Mouse (Mus musculus) brain, adult 2 months (tissue): ENCODE data around the gene Frmd4b.
A peak's percentile ranks its signal among the peaks of the same experiment; 100 is the strongest.

Source experiments
- DNase-seq: peaks from one replicate; pipeline ENCODE4 v3.0.0; 2011; ENCODE audit warnings: low read depth, low spot score

Frmd4b gene

DNA sequence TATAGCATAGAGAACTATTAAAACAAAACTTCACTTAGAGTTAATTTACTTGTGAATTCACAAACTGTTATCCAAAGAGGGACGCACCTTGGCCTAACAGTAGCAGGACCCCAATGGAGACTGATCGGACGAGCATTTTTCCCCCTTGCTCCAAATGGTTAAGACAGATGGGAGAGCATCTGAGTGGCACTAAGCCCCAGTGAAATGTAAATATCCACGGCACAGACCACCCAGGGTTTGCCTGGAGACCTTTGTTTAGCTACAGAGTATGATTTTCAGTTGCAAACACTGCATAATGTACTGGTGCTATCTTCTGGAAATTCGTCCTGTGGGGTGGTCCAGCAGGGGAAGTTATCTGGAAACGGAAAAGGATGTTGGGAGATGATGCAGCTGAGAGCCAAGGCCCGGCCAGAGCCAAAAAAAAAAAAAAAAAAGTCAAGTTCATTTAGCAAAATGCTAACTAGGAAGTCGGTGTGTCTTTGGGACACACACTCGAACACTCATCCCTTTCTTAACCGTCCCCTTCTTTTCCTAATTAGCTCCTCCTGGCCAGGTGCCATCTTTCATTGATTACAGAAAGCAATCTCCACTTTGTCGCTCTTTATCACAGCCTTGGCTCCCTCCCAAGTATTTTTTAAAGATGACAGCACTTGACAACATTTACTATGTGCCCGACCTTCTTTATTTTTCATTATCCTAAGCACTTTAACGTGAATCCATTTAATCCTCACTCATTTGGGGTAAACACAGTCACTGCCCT lies 95.9 kb downstream of the Frmd4b start:
- no peak for DNase-seq

DNA sequence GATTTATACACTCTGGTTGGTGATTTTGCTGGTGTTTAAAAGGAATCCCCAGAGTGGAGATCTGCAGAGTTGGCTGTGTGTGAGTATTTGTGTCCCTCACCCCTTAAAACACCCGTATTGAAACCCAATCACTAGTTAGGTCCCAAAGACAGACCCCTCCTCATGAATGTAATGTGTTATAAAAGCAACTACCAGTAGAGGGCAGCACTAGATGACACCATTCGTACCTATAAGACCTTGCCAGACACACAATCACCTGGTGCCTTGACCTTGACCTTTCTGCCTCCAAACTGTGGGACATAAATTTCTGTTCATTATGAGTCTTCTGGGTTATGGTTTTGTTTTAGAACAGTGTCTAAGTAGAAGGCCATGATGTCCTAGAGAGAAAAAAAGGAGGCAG lies 96.8 kb downstream of the Frmd4b start:
- peak; percentile 20 for DNase-seq

DNA sequence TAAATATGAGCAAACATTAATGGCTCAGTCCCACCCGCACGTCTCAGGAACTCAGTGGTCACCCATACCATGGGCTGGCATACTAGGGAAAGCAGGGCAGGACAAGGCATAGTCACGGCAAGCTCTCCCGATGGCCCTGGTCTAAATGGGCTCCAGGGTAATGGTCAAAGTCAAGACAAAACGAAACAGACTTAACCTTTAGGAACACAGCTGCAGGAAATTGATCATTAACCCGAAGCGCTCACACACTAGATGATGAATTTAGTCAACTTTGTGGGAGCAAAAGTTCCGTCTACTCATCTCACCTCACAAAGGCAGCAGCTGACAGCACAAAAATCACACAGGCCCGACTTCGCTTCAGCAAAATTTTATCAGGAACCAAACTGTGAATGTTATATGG lies 97.8 kb downstream of the Frmd4b start:
- no peak for DNase-seq

DNA sequence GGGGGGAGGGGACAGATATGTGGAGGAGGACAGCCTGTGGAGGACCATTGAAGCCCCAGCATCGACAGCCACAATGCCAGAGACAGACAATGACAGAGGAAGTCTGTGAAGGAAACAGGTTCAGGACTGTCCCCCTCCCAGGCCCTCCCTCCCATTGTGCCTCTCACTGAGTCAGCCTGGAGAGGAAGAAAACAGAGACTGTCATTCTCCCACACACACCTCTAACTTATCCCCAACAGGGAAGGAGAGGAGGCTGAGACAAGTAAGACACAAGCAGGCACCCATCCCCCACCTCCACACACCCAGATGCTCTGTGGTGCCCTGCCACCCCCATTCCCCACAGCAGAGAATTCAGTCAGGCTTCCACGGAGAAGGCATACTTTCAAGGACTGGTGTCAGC lies 98.9 kb downstream of the Frmd4b start:
- DNase-seq: peak; percentile 62

DNA sequence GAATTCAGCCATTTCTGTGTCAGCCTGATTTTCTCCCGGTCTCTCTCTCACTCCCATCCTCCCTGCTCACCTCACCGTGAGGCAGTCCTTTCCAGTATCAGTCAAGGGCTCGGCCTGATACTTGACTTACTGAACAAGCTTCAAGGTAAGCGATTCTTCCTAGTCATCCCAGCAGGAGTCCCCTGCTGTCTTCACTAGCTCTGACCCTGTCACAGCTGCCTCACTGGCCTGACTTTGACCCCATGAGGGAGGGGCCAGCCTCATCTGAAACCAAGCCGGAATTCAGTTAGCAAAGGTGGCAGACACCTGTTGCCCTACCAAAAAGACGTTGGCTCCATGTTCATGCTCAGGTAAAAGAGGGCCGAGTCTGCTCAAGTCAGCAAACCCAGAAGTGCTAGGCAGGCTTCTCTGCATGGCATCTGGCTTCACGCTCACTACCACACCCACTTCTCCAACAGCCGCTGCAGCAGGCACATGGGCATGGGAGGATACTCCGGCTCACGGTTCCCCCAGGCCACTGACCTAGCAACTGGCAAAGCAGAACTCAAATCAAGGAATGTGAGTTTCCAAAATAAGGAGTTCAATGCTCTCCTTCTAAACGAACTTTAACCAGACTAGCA lies 99.6 kb downstream of the Frmd4b start:
- no peak for DNase-seq

DNA sequence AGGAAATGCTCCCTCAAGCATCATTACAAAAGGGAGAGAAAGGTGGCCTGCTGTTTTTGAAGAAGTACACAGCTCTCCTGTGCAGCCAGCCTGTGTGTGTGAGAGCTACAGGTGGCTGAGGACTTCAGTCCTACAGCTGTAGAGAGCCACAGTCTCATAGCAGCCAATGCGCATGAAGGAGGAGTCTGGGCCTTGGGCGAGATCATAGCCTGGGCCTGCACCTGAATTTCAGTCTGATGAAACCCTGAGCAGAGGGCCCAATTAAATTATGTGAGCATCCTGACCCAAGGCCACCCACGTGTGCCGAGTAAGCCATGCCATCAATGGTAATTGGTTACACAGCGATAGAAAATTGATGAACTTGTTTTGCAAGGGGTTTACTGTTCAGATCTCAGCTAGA lies 100.4 kb downstream of the Frmd4b start:
- DNase-seq: no peak

DNA sequence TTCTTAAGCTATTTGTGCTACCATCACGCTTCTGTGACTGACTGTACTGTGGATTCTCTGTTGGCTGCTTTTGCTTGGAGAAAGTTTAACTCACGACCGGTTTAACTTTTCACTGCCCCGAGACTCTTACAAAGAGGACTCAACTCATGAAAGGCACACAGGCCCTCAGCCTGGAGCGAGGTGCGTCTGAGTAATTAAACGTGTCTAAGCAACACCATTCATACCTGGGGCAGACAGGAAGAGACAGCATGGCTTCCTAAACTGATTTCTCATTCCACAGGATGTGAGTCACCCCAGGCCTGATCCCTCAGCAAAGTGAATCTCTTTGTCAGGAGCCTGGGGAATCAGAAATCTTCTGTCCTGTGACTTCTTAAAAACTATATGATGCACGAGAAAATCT lies 106.6 kb downstream of the Frmd4b start:
- DNase-seq: no peak

DNA sequence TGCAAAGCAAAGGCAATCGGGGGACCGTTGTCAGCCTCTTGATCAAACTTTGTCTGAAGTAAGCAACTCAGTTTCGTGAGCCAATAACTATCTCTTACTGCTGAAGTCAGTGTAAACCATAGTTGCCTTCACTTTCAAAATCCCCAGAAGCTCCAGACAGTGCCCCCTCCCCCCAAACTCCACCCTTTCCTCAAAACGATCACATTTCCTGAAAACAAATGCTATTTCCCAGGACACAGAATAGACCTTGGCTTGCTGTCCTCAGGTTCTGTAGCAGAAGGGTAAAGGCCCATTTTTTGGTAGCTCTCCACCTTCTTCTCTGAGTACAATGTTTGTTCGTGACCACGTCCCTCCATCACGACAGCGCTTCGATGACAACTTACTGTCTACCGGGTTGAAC lies 107.9 kb downstream of the Frmd4b start:
- no peak for DNase-seq

DNA sequence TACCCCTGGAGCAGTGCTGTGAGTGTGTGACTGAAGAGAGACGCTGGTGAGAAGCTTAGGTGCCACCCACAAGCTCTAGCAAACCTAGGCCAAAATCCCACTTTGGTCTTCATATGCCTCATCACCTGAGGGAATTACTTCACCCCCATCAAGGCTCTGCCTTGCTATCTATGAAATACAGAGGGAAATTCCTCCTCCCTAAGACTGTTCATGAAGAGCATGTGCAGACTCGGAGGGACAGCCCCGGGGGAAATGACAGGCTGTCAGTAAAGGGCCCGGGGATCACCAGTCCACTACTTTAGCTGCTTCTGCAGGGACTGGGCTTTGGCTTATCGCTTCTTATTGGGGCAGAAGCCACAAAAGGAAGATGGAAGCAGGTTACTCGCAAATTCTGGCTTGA lies 108.9 kb downstream of the Frmd4b start:
- no peak for DNase-seq

DNA sequence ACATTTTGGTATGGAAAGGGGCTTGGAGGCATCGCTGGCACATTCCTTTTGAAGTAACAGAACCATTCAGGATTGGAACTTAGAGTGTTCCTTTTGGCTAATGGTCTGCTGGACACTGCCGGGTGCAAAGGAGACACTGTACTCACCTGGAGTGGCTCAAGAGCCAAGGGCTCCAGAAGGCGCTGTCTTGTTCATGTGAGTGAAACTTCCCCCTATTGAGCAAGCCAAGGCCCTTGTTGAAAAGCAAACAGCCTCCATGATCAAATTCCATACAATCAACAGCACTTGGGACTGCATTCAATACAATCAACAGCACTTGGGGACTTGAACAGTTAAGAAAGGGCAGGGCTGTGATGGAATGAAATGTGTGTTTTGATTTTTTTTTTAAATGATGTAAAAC lies 109.4 kb downstream of the Frmd4b start:
- DNase-seq: no peak

DNA sequence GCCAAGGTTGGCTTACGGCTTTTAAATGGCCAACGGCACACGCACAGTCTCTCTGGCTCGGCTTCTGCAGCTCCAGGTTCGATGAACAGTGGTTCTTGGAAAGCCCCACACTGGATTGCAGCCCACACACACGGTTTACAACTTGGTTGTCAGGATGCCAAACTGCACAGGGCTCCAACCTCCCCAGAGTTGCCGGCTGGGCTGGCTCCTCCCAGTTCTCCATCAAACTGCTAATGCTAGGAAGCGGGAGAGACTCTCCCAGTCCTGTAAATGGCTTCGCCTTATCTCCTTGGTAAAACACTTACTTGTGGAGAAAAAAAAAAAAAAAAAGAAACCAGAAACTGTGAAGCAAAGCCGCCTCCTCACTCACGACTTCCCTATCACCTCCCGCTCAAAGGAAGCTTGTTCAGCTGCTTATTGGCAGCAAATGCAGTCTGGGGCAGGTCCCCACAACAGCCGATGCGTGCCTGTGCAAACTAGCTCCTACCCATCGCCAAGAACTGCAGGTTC lies 111.1 kb downstream of the Frmd4b start:
- peak; percentile 86 for DNase-seq

DNA sequence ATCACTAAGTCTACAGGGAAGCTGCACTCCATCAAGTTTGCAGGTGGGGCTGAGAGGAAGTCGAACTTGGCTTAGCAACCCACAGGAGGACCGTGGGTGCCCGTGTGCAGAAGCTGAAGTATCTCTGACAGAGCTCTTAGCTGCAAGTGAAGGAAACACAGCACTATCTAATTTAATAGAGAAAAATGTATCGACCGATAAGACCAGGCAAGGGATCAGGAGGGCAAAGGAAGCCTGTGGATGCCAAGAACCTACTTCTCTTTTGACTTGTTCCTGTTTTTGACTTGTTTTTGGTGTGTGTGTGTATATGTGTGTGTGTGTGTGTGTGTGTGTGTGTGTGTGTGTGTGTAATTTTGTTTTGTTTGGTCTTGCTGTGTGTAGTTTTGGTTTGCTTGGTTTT lies 112.7 kb downstream of the Frmd4b start:
- DNase-seq: no peak

DNA sequence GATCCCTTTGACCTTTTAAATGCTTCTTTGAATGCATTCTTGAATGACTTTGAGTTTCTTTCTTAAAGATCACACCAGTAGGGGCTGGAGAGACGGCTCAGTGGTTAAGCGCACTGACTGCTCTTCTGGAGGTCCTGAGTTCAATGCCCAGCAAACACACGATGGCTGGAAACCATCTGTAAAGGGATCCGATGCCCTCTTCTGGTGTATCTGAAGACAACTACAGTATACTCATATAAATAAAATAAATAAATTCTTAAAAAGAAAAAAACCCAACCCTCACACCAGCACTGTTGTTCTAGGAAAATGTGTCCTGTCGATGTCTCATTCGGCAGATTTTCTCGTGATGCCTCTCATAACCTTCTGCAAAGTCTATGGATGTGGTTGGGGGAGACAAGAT lies 116.3 kb downstream of the Frmd4b start:
- DNase-seq: peak; percentile 18

DNA sequence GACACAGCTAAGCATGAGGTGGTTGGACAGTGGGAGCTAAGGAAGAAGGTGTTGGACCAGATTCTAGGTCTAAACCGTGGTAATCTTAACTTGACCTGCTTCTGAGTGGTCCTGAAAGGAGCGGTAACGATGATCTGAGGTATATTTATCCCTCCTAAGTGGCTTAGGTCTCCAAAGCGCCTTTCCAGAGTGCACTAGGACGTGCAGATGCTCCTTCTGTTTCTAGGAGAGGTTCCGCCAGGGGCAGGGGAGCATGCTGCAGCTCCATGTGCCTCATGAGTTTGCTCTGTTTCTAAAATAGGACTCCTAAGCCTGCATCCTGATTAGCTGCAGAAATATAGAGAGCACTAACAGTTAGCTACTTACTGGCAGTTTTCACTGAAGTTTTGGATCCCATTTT lies 117.1 kb downstream of the Frmd4b start:
- peak; percentile 20 for DNase-seq

DNA sequence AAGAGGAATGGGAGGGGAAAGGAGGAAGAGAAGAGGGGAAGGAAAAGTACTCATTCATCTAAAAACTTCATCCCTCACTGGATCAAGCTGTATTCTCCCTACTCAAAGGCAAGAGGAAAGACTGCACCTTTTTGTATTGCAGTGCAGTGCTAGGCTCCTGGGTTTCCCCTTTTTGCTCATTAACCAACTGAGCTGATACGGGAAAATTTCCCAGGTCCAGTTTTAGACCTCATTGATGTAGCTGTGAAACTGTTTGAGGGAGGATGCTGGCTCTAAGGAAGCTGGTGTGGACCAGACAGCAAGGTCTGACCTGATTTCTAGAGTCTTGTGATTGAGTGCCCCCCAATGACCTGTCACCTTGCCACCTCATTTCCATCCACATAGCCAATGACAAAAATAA lies 121.3 kb downstream of the Frmd4b start:
- DNase-seq: no peak

DNA sequence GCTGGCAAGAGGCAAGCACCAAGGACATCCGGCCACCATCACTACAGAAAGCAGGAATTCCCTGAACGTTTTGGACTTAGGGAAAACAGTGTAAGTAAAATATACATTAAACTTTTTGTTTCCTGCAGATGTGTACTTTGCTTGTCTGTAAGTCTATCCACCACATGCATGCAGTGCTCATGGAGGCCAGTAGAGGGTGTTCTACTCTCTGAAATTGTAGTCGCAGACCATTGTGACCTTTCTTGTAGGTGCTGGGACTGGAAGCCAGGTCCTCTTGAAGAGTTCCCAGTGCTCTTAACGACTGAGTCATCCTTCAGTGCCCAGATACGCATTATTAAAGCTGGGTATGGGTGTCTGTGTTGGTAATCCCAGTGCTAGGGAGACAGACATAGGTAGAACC lies 126.3 kb downstream of the Frmd4b start:
- DNase-seq: no peak

DNA sequence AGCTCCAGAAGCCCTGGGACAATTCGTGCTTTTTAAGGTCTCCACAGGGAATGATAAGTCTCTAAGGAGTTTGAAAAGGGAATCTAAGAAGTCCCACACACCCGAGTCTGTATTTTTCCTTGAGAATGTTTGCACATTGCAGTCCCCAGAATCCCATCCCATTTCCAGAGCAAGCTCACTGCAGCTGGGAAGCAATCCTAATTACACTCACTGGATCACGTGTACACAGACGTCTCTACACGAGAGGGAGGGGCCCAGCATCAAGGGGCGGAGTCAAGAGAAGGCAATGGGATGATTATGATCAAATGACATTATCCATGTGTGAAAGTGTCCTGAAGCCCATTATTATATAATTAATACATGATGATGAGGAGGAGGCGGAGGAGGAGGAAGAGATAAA lies 128.5 kb downstream of the Frmd4b start:
- peak; percentile 71 for DNase-seq

DNA sequence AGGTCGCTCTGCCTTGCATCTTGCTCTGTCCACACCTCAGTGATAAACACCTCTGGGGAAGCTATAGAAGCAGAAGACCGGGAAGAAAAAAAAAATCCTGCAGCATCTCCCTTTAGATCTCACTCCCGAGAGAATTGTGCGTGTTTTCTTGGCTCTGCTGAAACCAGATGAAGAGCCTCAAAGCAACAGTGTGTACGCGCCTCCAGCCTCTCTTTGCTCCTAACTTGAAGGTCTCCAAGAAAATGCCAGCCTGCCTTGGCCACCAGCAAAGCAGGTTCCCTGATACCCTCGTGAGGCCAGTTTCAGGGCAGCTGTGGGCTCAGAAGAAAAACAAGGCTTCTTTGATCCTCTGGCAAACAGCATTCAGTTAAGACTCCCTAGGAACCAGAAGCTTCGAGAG lies 129.1 kb downstream of the Frmd4b start:
- DNase-seq: peak; percentile 33

DNA sequence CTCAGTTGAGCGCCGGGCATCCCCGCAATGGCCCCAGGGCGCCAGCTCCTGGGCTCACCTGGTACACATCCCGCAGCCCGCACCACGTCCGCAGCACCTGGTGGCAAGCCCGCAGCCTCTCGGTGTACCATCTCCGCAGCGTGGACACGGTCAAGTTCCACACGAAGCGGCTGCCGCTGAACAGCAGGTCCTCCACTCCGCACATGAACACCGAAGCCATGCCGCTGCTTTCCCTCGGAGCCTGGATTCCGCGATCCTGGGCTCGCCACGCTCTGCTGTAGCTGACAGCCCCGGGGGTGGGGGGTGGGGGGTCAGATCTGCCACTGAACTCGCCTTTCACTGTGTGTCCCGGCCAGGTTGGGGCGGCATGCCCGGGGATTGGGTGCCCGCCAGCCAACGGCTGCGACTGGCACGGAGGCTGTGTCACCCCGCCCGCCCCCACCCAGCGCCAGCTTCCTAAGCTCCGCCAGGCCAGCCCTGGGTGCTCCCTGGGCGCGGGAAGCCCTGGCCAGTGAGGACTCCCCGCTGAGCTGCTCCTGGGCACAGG lies 129.7 kb downstream of the Frmd4b start:
- peak; percentile 92 for DNase-seq

DNA sequence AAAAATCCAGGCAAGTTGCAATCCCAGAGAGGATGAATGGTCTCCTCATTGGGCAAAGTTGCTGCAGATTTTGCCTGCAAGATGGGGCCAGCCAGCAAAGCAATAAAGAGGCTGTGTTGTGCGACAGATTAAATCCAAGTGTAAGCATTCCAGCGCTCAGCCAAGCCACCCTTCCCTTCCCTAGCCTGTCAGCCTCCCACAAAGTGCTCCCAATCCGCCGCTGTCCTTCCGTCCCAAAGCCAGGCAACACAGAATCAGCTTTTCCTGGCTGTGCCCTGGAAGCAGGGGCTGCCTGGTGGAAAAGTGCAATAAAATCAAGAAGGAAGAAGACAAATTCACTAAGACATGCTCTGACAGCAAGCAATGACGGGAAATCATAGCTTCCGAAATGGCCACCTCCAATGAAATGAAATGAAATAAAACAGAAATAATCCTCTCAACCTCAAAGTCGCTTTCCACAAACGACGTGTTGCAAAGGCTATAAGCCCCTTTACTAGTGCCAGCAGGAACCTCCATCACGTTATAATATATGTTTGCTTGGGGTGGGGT lies 130.5 kb downstream of the Frmd4b start:
- peak; percentile 64 for DNase-seq

DNA sequence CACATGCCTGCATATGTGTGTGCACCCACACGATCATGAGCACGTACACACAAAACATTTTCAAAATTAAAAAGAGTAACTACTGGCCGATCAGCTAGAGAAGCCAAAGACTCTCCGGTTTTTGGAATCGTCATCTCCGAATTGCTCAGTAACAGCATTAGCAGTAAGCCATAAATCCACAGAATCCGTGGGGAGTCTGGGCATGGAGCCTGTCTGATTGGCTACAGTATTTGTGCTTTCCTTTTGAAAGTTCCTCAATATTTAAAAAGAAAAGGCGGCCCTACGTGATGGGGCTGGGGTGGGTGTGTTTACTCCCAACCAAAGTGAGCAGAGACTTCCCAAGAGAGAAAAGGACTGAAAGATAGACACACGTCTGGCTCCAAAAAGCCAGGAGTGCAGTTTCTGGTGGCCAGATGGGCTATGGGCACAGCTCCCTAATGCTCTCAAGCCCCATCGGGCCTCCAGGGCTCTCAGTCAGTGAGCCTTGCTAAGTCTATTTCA lies 131.4 kb downstream of the Frmd4b start:
- DNase-seq: no peak

DNA sequence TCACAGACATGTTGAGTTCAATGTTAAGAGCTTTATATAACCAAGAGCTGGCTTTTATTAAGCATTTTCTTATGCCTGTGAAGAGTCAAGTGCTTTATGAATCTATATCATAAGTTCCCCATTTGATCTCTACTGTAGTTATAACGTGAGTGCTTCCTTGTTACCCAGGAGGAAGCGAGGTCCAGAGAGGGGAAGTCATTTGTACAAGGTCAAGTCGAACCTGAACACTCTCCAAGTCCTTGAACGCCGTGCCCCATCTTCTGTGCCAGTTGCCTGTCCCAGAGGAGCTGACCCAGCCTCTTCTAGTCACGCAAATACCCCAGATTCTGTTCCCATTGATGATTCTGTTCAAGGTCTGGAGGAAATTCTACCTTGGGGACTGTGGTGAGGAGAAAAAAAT lies 135.4 kb downstream of the Frmd4b start:
- DNase-seq: no peak
